Mouse (Mus musculus) forebrain, embryonic 10.5 days (tissue): ENCODE data around the gene Grik2. TPM values are rescaled to one million over a fixed set of nuclear protein-coding genes. Genes with fewer than 3 reads are reported as not detected.

Experiments
- DNase-seq: peaks from one replicate; pipeline ENCODE4 v3.0.0-alpha.2; 2017; ENCODE audit warnings: low spot score; ENCODE audit errors: extremely low spot score
- H3K27ac ChIP-seq: fragments of 300-500 bp; sonication (generic); 2 replicates; pipeline ENCODE4 v1.5.1; 2016; ENCODE audit warnings: mild to moderate bottlenecking
- H3K27me3 ChIP-seq: fragments of 300-500 bp; sonication (generic); 2 replicates; pipeline ENCODE4 v1.6.1; 2016; ENCODE audit warnings: mild to moderate bottlenecking; ENCODE audit not compliant: poor library complexity, severe bottlenecking
- H3K36me3 ChIP-seq: fragments of 300-500 bp; sonication (generic); replicated peaks from 2 replicates; pipeline ENCODE4 v1.6.1; 2016; ENCODE audit warnings: mild to moderate bottlenecking, moderate library complexity
- H3K4me1 ChIP-seq: fragments of 300-500 bp; sonication (generic); 2 replicates; pipeline ENCODE4 v1.6.1; 2016
- H3K4me3 ChIP-seq: fragments of 300-500 bp; sonication (generic); 2 replicates; pipeline ENCODE4 v1.5.1; 2016; ENCODE audit warnings: mild to moderate bottlenecking, moderate library complexity
- H3K9me3 ChIP-seq: fragments of 300-500 bp; sonication (generic); 2 replicates; pipeline ENCODE4 v1.6.1; 2016; ENCODE audit warnings: mild to moderate bottlenecking, moderate library complexity
- WGBS: fragments of 180-500 bp; shearing (Covaris S2); methylation state at CpG from one replicate; pipeline ENCODE4 v1.1.7; 2016; 5-methylcytosine and 5-hydroxymethylcytosine counted together
- polyA plus RNA-seq: library from polyadenylated mRNA; unstranded; fragments of >200 nt; fragmentation: Nextera tagmentation; extraction: Ambion mirVana; gene quantifications from 2 replicates; pipeline ENCODE4 v1.2.1, GENCODE M21; 2016

Gene Grik2
- polyA plus RNA-seq = 7.8 and 8.4 TPM in 2 replicates

GRCm38 (mm10) chr10:49788381-49788906, at the start of gene Grik2:
TSS of gene Grik2 (minus strand) at chr10:49788766.
- Histone ChIP-seq H3K9me3 (no peaks in the 10 kb centered on the region), H3K4me3 (peak within 1 kb of the TSS; percentile 78), H3K27ac (peak within 1 kb of the TSS; percentile 88), H3K4me1 (peaks cover 34% of the 10 kb centered on the region), H3K36me3 (no peaks in the 10 kb centered on the region), H3K27me3 (peaks cover 19% of the 10 kb centered on the region; the same call in 1 of the 2 replicates)
- WGBS = under 1% methylated on average over 36 of the region's 41 CpGs
- DNase-seq = peak; percentile 77

DNA sequence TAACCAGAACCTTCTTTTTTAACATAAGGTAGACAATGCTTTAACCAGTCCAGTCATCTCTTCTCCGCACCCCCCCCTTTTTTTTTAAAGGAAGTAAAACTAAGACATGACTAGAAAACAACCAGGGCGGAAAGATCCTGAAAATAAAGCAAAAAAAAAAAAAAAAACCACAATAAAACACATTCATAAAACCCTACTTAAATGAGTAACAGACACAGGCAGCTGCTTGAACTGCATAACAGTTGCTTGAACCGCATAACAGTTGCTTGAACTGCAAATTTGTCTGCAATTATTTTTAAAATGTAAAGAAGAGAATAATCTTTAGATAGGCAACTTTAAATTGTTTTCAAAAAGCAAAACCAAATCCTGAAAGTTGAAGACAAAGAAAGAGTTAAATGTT, 45.8 kb upstream of the Grik2 start:
- no peak for DNase-seq
- 90% methylated on average over 3 of the region's 3 CpGs for WGBS
- H3K27me3 ChIP-seq = no peaks in the 10 kb centered on the region
- no peaks in the 10 kb centered on the region for H3K36me3 ChIP-seq
- H3K9me3 ChIP-seq = no peaks in the 10 kb centered on the region
- H3K4me1 ChIP-seq = no peaks in the 10 kb centered on the region
- no peak overlapping the region for H3K4me3 ChIP-seq
- H3K27ac ChIP-seq = no peak overlapping the region

DNA sequence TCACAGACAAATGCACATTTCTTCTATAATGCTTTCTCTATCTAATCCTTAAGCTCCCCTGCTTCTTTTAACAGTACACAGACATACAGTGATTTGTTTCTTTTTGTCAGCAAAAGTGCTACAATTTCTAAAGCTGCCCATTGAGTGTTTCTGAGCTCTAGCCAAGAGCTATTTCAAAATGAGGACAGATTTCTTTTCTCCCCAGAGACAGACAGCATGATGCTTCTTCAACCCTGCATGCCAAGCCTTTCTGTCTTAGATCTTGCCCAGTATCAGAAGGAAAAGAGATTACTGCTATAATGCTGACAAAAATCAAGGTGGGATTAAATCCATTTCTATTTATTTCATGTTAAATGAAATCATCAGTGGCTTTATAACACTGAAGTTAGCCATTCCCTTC, 18.7 kb upstream of the Grik2 start:
- no peak overlapping the region for H3K4me3 ChIP-seq
- H3K4me1 ChIP-seq = no peaks in the 10 kb centered on the region
- no peak for DNase-seq
- H3K9me3 ChIP-seq = no peaks in the 10 kb centered on the region
- H3K36me3 ChIP-seq = no peaks in the 10 kb centered on the region
- no peaks in the 10 kb centered on the region for H3K27me3 ChIP-seq
- H3K27ac ChIP-seq = no peak overlapping the region

GRCm38 (mm10) chr10:49801001-49801400, 12.4 kb upstream of the Grik2 start:
- H3K27ac ChIP-seq = no peak overlapping the region
- no peaks in the 10 kb centered on the region for H3K27me3 ChIP-seq
- WGBS = 95% methylated on average over 1 of the region's 1 CpGs
- no peak overlapping the region for H3K4me3 ChIP-seq
- DNase-seq = no peak
- H3K9me3 ChIP-seq = no peaks in the 10 kb centered on the region
- no peaks in the 10 kb centered on the region for H3K36me3 ChIP-seq
- H3K4me1 ChIP-seq = no peaks in the 10 kb centered on the region

GRCm38 (mm10) chr10:49794129-49794528, 5.6 kb upstream of the Grik2 start:
- Histone ChIP-seq H3K27me3 (peaks cover 14% of the 10 kb centered on the region; the same call in 1 of the 2 replicates), H3K4me3 (no peak overlapping the region), H3K27ac (no peak overlapping the region), H3K36me3 (no peaks in the 10 kb centered on the region), H3K4me1 (peaks cover 13% of the 10 kb centered on the region), H3K9me3 (no peaks in the 10 kb centered on the region)
- DNase-seq = no peak

DNA sequence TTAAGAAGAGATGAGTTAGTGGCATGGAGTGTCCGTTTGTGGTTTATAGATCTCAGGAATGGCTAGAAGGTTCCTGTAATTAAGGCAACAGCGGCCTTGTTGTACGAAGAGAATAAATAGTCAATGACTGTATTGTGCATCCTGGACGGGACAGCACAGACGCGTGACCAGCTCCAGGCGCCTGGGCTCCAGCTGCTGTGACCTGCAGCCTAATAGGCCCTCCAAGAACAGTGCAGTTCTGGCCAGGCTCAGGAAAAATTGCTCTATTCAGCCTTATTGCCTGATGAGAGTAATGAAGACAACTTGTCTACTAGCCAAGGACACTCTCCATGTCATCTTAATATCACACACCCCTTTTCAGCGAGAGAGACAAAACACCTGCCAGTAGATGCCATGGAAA, 1.8 kb upstream of the Grik2 start:
- DNase-seq = no peak

GRCm38 (mm10) chr10:49789711-49790110, 1.1 kb upstream of the Grik2 start:
- peak; percentile 14 for DNase-seq

More for the DNA sequence above, 1.8 kb upstream of the Grik2 start:
- H3K36me3 ChIP-seq = no peaks in the 10 kb centered on the region
- no peaks in the 10 kb centered on the region for H3K9me3 ChIP-seq
- peaks cover 28% of the 10 kb centered on the region for H3K4me1 ChIP-seq
- WGBS = 51% methylated on average over 8 of the region's 8 CpGs
- peaks cover 19% of the 10 kb centered on the region; the same call in 1 of the 2 replicates for H3K27me3 ChIP-seq
- no peak overlapping the region for H3K27ac ChIP-seq
- H3K4me3 ChIP-seq = no peak overlapping the region

DNA sequence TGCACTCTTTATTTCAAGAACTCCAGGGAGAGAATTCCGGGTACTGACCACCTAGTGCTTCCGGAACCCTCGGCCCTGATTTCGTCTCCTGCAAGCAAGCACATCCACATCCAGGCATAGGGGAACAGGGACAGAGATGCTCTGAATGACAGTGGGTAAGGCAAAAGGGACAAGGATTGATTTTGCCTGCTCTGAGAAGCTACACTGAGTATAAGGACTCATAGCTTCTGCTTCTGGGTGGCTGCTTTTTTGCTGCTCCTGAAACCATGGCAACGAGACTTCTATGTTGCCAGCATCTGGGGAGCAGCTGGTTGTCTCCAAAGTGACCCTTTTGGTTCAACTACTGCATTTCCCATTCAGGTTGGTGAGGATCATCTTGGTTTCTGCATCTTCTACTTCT, 348 bp upstream of the Grik2 start:
- peak overlapping the region; percentile 88 for H3K27ac ChIP-seq
- no peaks in the 10 kb centered on the region for H3K36me3 ChIP-seq
- 10% methylated on average over 5 of the region's 5 CpGs for WGBS
- peak overlapping the region; percentile 78 for H3K4me3 ChIP-seq
- H3K27me3 ChIP-seq = peaks cover 19% of the 10 kb centered on the region; the same call in 1 of the 2 replicates
- H3K4me1 ChIP-seq = peaks cover 30% of the 10 kb centered on the region
- no peaks in the 10 kb centered on the region for H3K9me3 ChIP-seq
- DNase-seq = no peak

More at GRCm38 (mm10) chr10:49789711-49790110, 1.1 kb upstream of the Grik2 start:
- Histone ChIP-seq H3K4me3 (no peak overlapping the region), H3K27me3 (peaks cover 19% of the 10 kb centered on the region; the same call in 1 of the 2 replicates), H3K36me3 (no peaks in the 10 kb centered on the region), H3K4me1 (peaks cover 28% of the 10 kb centered on the region), H3K9me3 (no peaks in the 10 kb centered on the region), H3K27ac (no peak overlapping the region)
- WGBS = 35% methylated on average over 4 of the region's 4 CpGs

DNA sequence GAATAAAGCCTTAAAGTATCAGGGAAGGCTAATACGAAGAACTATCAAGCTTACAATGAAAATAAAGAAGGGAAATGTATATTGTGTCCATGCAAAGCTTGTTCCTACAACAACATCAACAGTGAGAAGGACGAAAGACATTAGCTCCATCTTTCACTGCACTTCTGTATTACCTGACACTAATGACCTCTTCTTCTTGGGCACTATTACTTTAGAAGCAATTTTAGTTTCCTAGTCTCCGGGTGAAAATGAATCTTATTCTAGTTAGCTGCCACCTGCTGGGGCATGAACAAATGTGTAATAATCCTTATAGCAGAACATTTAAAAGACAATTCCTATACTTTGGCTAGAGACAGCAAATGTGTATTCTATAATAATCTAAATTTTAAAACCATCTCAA, 1.9 kb downstream of the Grik2 start:
- no peaks in the 10 kb centered on the region for H3K36me3 ChIP-seq
- H3K27me3 ChIP-seq = peaks cover 19% of the 10 kb centered on the region; the same call in 1 of the 2 replicates
- H3K4me1 ChIP-seq = peaks cover 48% of the 10 kb centered on the region

DNA sequence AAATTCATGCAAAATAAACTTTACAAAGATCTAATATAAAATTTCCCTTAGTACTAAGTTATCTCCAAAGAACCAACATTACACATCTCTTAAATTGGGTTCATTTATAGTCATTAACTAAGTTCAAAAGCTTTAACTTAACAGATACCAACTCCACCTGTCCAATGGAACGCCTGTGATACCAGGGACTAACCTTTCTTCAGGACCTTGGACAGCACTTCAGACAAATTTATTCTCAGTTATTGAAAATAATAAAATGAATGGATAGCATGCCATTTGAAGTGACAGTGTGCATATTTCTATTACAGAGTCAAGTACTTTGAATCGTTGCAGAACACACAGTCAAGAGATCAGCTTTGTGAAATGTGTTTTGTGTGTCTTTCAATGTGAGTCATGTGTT, 3.1 kb downstream of the Grik2 start:
- no peak overlapping the region for H3K27ac ChIP-seq
- H3K4me1 ChIP-seq = peaks cover 59% of the 10 kb centered on the region
- DNase-seq = no peak
- H3K9me3 ChIP-seq = no peaks in the 10 kb centered on the region
- whole genome bisulfite sequencing = 49% methylated on average over 2 of the region's 2 CpGs
- no peak overlapping the region for H3K4me3 ChIP-seq
- peaks cover 19% of the 10 kb centered on the region; the same call in 1 of the 2 replicates for H3K27me3 ChIP-seq
- no peaks in the 10 kb centered on the region for H3K36me3 ChIP-seq

More for the DNA sequence above, 1.9 kb downstream of the Grik2 start:
- no peaks in the 10 kb centered on the region for H3K9me3 ChIP-seq
- H3K4me3 ChIP-seq = peak overlapping the region; percentile 78; the same call in 1 of the 2 replicates
- 41% methylated on average over 3 of the region's 3 CpGs for WGBS
- no peak for DNase-seq
- H3K27ac ChIP-seq = no peak overlapping the region

- no peak for DNase-seq
- 12% methylated on average over 2 of the region's 2 CpGs for WGBS
- Histone ChIP-seq H3K4me3 (no peak overlapping the region), H3K4me1 (peaks cover 60% of the 10 kb centered on the region), H3K9me3 (no peaks in the 10 kb centered on the region), H3K27ac (no peak overlapping the region), H3K27me3 (peaks cover 13% of the 10 kb centered on the region; the same call in 1 of the 2 replicates), H3K36me3 (no peaks in the 10 kb centered on the region)
These were observed 3.7 kb downstream of the Grik2 start for GRCm38 (mm10) chr10:49784831-49785230.

GRCm38 (mm10) chr10:49782741-49783691, 5.5 kb downstream of the Grik2 start:
- H3K4me3 ChIP-seq = peak overlapping the region; percentile 66
- no peaks in the 10 kb centered on the region for H3K9me3 ChIP-seq
- no peaks in the 10 kb centered on the region for H3K36me3 ChIP-seq
- WGBS = under 1% methylated on average over 44 of the region's 44 CpGs
- 0 out of 2 replicates have a peak, but pooled peaks cover 3% of the 10 kb centered on the region for H3K27me3 ChIP-seq
- H3K27ac ChIP-seq = peak overlapping the region; percentile 87
- peak; percentile 59 for DNase-seq
- peaks cover 59% of the 10 kb centered on the region for H3K4me1 ChIP-seq

- Histone ChIP-seq H3K4me3 (peak overlapping the region; percentile 66), H3K9me3 (no peaks in the 10 kb centered on the region), H3K4me1 (peaks cover 64% of the 10 kb centered on the region), H3K36me3 (no peaks in the 10 kb centered on the region), H3K27me3 (0 out of 2 replicates have a peak, but pooled peaks cover 2% of the 10 kb centered on the region), H3K27ac (peak overlapping the region; percentile 87)
- no peak for DNase-seq
- WGBS = 4% methylated on average over 7 of the region's 7 CpGs
These were observed 6.5 kb downstream of the Grik2 start for GRCm38 (mm10) chr10:49782061-49782460.
